Mouse (Mus musculus) testis, adult 2 months (tissue): ENCODE measurements around the gene Pkmyt1. TPM values are rescaled to one million over a fixed set of nuclear protein-coding genes. Genes with fewer than 3 reads are reported as not detected.

ENCODE experiments used
- H3K27ac ChIP-seq: fragments of 200-500 bp; 2 replicates; pipeline ENCODE4 v1.5.1; 2012; ENCODE audit warnings: low read depth, low read length; ENCODE audit not compliant: control insufficient read depth, insufficient read depth
- H3K27me3 ChIP-seq: fragments of 200-500 bp; 2 replicates; pipeline ENCODE4 v1.6.1; 2012; ENCODE audit warnings: mild to moderate bottlenecking, low read length, moderate library complexity; ENCODE audit not compliant: control insufficient read depth, insufficient read depth
- H3K36me3 ChIP-seq: fragments of 200-500 bp; 2 replicates; pipeline ENCODE4 v1.6.1; 2012; ENCODE audit warnings: mild to moderate bottlenecking, low read length; ENCODE audit not compliant: control insufficient read depth, insufficient read depth
- H3K4me1 ChIP-seq: fragments of 200-500 bp; 2 replicates; pipeline ENCODE4 v1.6.1; 2012; ENCODE audit warnings: low read length; ENCODE audit not compliant: control insufficient read depth, insufficient read depth
- H3K4me3 ChIP-seq: fragments of 200-500 bp; 2 replicates; pipeline ENCODE4 v1.5.1; 2012; ENCODE audit warnings: low read depth, mild to moderate bottlenecking, low read length, moderate library complexity, mixed read lengths; ENCODE audit not compliant: control insufficient read depth
- CTCF ChIP-seq: fragments of 200-500 bp; IDR thresholded peaks from 2 replicates; pipeline ENCODE4 v1.5.1; 2012; ENCODE audit warnings: low read depth, mild to moderate bottlenecking, inconsistent platforms, low read length, moderate library complexity; ENCODE audit not compliant: control insufficient read depth, insufficient read depth, insufficient replicate concordance
- POLR2A ChIP-seq: fragments of 200-500 bp; IDR thresholded peaks from 2 replicates; pipeline ENCODE4 v1.6.1; 2012; ENCODE audit warnings: low read depth, mild to moderate bottlenecking, inconsistent platforms, low read length, moderate library complexity; ENCODE audit not compliant: control insufficient read depth
- polyA plus RNA-seq: library from polyadenylated mRNA; depleted of rRNA; stranded (reverse); fragments of >200 nt; gene quantifications from 2 replicates; pipeline ENCODE4 v1.2.3, GENCODE M21; 2012; rRNA removed

The Pkmyt1 gene
- polyA plus RNA-seq, 1 experiment: 88.6 TPM

- Histone ChIP-seq H3K4me3 (no peak overlapping the region), H3K27me3 (no peaks in the 10 kb centered on the region), H3K4me1 (peaks cover 10% of the 10 kb centered on the region), H3K27ac (no peak overlapping the region), H3K36me3 (no peaks in the 10 kb centered on the region)
- TF ChIP-seq CTCF (no peak), POLR2A (no peak)
Measured at GRCm38 (mm10) chr17:23783352-23783751, 57.2 kb downstream of the Pkmyt1 start.

DNA sequence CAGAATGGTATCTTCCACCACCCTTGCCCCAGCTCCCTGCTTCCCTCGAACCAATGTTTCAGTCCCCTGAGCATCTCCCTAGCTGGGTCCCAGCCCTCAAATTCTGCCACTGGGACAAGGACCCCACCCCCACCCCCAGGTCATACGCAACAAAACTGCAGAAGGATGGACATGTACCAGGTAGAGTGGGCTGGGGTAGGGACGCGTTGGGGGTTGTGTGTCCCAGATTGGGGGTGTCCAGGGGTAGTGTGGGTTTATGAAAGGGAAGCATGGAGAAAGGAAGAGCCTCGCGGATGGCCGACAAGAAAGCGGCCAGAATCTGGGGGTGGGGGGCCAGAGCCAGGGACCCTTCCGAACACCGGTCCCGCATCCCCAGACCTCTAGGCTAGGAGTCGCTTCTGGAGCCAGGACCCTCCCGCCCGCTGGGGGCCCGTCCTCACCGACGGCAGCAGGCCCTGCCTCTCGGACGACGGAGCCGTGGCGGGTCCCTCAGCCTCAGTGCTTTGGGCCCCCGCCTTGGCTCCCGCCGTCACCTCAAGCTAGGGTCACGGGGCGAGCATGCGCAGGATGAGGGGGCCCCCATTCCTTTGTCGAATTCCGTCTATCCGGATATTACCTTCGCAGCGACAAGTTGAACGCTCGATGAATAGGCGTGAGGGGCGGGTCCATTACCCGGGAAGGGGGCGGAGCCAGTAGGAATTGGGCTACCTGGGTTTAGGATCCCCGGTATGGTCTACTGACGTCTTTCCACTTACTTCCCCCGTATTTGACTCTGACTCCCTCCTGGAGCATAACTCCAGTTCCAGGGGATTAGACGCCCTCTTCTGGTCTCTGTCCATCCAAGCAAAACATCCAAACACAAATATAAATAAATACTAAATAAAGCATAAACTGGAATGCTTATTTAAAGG lies 59.7 kb downstream of the Pkmyt1 start, which contains the start of gene Flywch2:
Flywch2 (minus strand) TSS at position 521 of the 911 bp plus-strand sequence.
- H3K27ac ChIP-seq: no peak within 1 kb of the TSS

More for the DNA sequence above, 59.7 kb downstream of the Pkmyt1 start, which contains the start of gene Flywch2:
- TF ChIP-seq CTCF (no peak), POLR2A (no peak)
- peak within 1 kb of the TSS; percentile 70 for H3K4me3 ChIP-seq
- H3K4me1 ChIP-seq: peaks cover 12% of the 10 kb centered on the region
- H3K27me3 ChIP-seq: no peaks in the 10 kb centered on the region
- no peaks in the 10 kb centered on the region for H3K36me3 ChIP-seq

Other genes starting within 250 kb of the Pkmyt1 start
- gene Vmn2r117, start 246.6 kb upstream of the Pkmyt1 start, polyA plus RNA-seq: not detected in 2 replicates
- 3.5 and 3.7 TPM in 2 replicates for gene Zfp213, start 162.1 kb upstream of the Pkmyt1 start, polyA plus RNA-seq
- 45.3 and 57.6 TPM in 2 replicates for gene Zfp13, start 126.8 kb upstream of the Pkmyt1 start, polyA plus RNA-seq
- 4.5 and 4.9 TPM in 2 replicates for gene Zscan10, start 125.5 kb upstream of the Pkmyt1 start, polyA plus RNA-seq
- gene Mmp25, start 81.1 kb upstream of the Pkmyt1 start, polyA plus RNA-seq: 0.35 and 0.36 TPM in 2 replicates
- 1.0 and 1.5 TPM in 2 replicates for gene Bicdl2, start 65.8 kb upstream of the Pkmyt1 start, polyA plus RNA-seq
- gene Hcfc1r1, start 52.7 kb upstream of the Pkmyt1 start, polyA plus RNA-seq: 54.9 and 64.9 TPM in 2 replicates
- 9.8 and 9.9 TPM in 2 replicates for gene Thoc6, start 52.5 kb upstream of the Pkmyt1 start, polyA plus RNA-seq
- gene Tnfrsf12a, start 48.9 kb upstream of the Pkmyt1 start, polyA plus RNA-seq: 1.2 and 1.7 TPM in 2 replicates
- 0.16 and 0.19 TPM in 2 replicates for gene Cldn6, start 47.1 kb upstream of the Pkmyt1 start, polyA plus RNA-seq
- 0.27 and 0.72 TPM in 2 replicates for gene Cldn9, start 42.3 kb upstream of the Pkmyt1 start, polyA plus RNA-seq
- 6.7 and 7.1 TPM in 2 replicates for gene 1520401A03Rik, start 3.6 kb upstream of the Pkmyt1 start, polyA plus RNA-seq
- gene Paqr4, start 14.5 kb downstream of the Pkmyt1 start, polyA plus RNA-seq: 0.69 and 0.85 TPM in 2 replicates
- 0.80 and 0.97 TPM in 2 replicates for gene Kremen2, start 19.5 kb downstream of the Pkmyt1 start, polyA plus RNA-seq
- gene Flywch1, start 45.3 kb downstream of the Pkmyt1 start, polyA plus RNA-seq: 155 and 178 TPM in 2 replicates
- 11.8 and 14.8 TPM in 2 replicates for gene Flywch2, start 59.7 kb downstream of the Pkmyt1 start, polyA plus RNA-seq
- gene Srrm2, start 64.2 kb downstream of the Pkmyt1 start, polyA plus RNA-seq: 259 and 286 TPM in 2 replicates
- gene Elob, start 102.8 kb downstream of the Pkmyt1 start, polyA plus RNA-seq: 1,587 and 1,813 TPM in 2 replicates
- gene Prss33, start 109.7 kb downstream of the Pkmyt1 start, polyA plus RNA-seq: 0.89 and 1.2 TPM in 2 replicates
- 0.30 and 0.36 TPM in 2 replicates for gene Prss32, start 117.5 kb downstream of the Pkmyt1 start, polyA plus RNA-seq
- gene Prss41, start 117.8 kb downstream of the Pkmyt1 start, polyA plus RNA-seq: 12.2 and 13.8 TPM in 2 replicates
- 208 and 246 TPM in 2 replicates for gene Prss21, start 141.7 kb downstream of the Pkmyt1 start, polyA plus RNA-seq
- gene Dcpp1, start 154.5 kb downstream of the Pkmyt1 start, polyA plus RNA-seq: 0.34 and 0.67 TPM in 2 replicates
- gene Dcpp2, start 154.5 kb downstream of the Pkmyt1 start, polyA plus RNA-seq: not detected in 2 replicates
- not detected in 2 replicates for gene Dcpp3, start 191.1 kb downstream of the Pkmyt1 start, polyA plus RNA-seq
- gene Sbp, start 215.3 kb downstream of the Pkmyt1 start, polyA plus RNA-seq: not detected in 2 replicates
- gene Sbpl, start 228.9 kb downstream of the Pkmyt1 start, polyA plus RNA-seq: not detected in 2 replicates